In genomic region chr16:4789311-4789768, GRCm38 (mm10) we compare ENCODE assay signal across 8 mouse cellular contexts. TPM values are rescaled to one million over a fixed set of nuclear protein-coding genes. Genes with fewer than 3 reads are reported as not detected.
DNase-seq lines count a peak whose midpoint lies in the region; ATAC-seq and TF ChIP-seq lines count a peak whose summit lies in the region.

No protein-coding gene starts in this region.

- TF ChIP-seq CTCF in gastrocnemius, adult 2 months (IDR thresholded peaks at IDR 0.05) = no peak
- TF ChIP-seq CTCF in thymus, adult 2 months (IDR thresholded peaks at IDR 0.05; ENCODE audit: borderline replicate concordance, control insufficient read depth, extremely low read depth, insufficient read depth, low read length, poor library complexity) = no peak

- DNase-seq in gastrocnemius, adult 2 months = peak; percentile 54
- no peak for DNase-seq in gastrocnemius, postnatal 14 days
- no peak for DNase-seq in thymus, adult 2 months
- DNase-seq in thymus, postnatal 25 days = no peak
- DNase-seq in forebrain, embryonic 11.5 days (ENCODE audit: low spot score) = no peak
- DNase-seq in limb, embryonic 10.5 days (ENCODE audit: low spot score) = no peak
- no peak for DNase-seq in frontal cortex, adult 2 months (ENCODE audit: extremely low spot score in 1 of 2, low spot score in 1 of 2)

- no peaks in the 10 kb centered on the region for H3K9me3 ChIP-seq in forebrain, embryonic 11.5 days (ENCODE audit: control insufficient read depth, low read length)
- H3K9me3 ChIP-seq in limb, embryonic 10.5 days (replicated peaks) = no peaks in the 10 kb centered on the region
- H3K9me3 ChIP-seq in neural tube, embryonic 12.5 days = no peaks in the 10 kb centered on the region

- no peak for TF ChIP-seq POLR2A in thymus, adult 2 months (IDR thresholded peaks at IDR 0.05; ENCODE audit: control insufficient read depth, extremely low read depth, insufficient read depth, low read length, poor library complexity)

- H3K4me3 ChIP-seq in gastrocnemius, adult 2 months = peak overlapping the region; percentile 80
- peak overlapping the region; percentile 92 for H3K4me3 ChIP-seq in thymus, adult 2 months (ENCODE audit: control insufficient read depth, insufficient read depth, low read length)
- H3K4me3 ChIP-seq in forebrain, embryonic 11.5 days (ENCODE audit: low read depth, low read length) = peak overlapping the region; percentile 57
- peak overlapping the region; percentile 73 for H3K4me3 ChIP-seq in limb, embryonic 10.5 days
- peak overlapping the region; percentile 66 for H3K4me3 ChIP-seq in neural tube, embryonic 12.5 days

- H3K27ac ChIP-seq in gastrocnemius, adult 2 months = peak overlapping the region; percentile 99
- no peak overlapping the region for H3K27ac ChIP-seq in thymus, adult 2 months (ENCODE audit: control insufficient read depth, insufficient read depth, low read length)
- no peak overlapping the region for H3K27ac ChIP-seq in forebrain, embryonic 11.5 days (ENCODE audit: low read depth, low read length)
- H3K27ac ChIP-seq in limb, embryonic 10.5 days = peak overlapping the region; percentile 97
- no peak overlapping the region for H3K27ac ChIP-seq in neural tube, embryonic 12.5 days

- intact Hi-C loops in gastrocnemius, adult 2 months (cut with DNase I) = no loop called here
- intact Hi-C loops in gastrocnemius, postnatal 14 days (cut with DNase I; ENCODE audit: low total_unique reads) = no loop called here

- H3K27me3 ChIP-seq in thymus, adult 2 months (ENCODE audit: control insufficient read depth, insufficient read depth, low read length) = no peaks in the 10 kb centered on the region
- no peaks in the 10 kb centered on the region for H3K27me3 ChIP-seq in forebrain, embryonic 11.5 days (ENCODE audit: control insufficient read depth, insufficient read depth, low read length)
- no peaks in the 10 kb centered on the region for H3K27me3 ChIP-seq in limb, embryonic 10.5 days (ENCODE audit: low read depth, poor library complexity, severe bottlenecking)
- H3K27me3 ChIP-seq in neural tube, embryonic 12.5 days (replicated peaks) = no peaks in the 10 kb centered on the region

- peaks cover 3% of the 10 kb centered on the region for H3K4me1 ChIP-seq in thymus, adult 2 months (replicated peaks; ENCODE audit: control insufficient read depth, insufficient read depth, low read length)
- no peaks in the 10 kb centered on the region; the same call in 1 of the 2 replicates for H3K4me1 ChIP-seq in forebrain, embryonic 11.5 days (replicated peaks; ENCODE audit: control insufficient read depth, insufficient read depth, low read length)
- peaks cover 23% of the 10 kb centered on the region for H3K4me1 ChIP-seq in limb, embryonic 10.5 days
- H3K4me1 ChIP-seq in neural tube, embryonic 12.5 days = peaks cover 31% of the 10 kb centered on the region

- H3K36me3 ChIP-seq in thymus, adult 2 months (ENCODE audit: control insufficient read depth, insufficient read depth, low read length) = no peaks in the 10 kb centered on the region
- no peaks in the 10 kb centered on the region for H3K36me3 ChIP-seq in forebrain, embryonic 11.5 days (ENCODE audit: control insufficient read depth, insufficient read depth, low read length)
- peaks cover 20% of the 10 kb centered on the region for H3K36me3 ChIP-seq in limb, embryonic 10.5 days
- no peaks in the 10 kb centered on the region for H3K36me3 ChIP-seq in neural tube, embryonic 12.5 days

- 2% methylated on average over 29 of the region's 29 CpGs for WGBS in thymus, adult 2 months
- WGBS in forebrain, embryonic 11.5 days = under 1% methylated on average over 29 of the region's 29 CpGs
- WGBS in limb, embryonic 10.5 days = under 1% methylated on average over 29 of the region's 29 CpGs
- WGBS in neural tube, embryonic 12.5 days = 0% methylated on average over 29 of the region's 29 CpGs

- peak overlapping the region; percentile 86 for H3K9ac ChIP-seq in forebrain, embryonic 11.5 days (ENCODE audit: low read length)
- peak overlapping the region; percentile 84 for H3K9ac ChIP-seq in neural tube, embryonic 12.5 days

- peak; percentile 64 for ATAC-seq in forebrain, embryonic 11.5 days (replicated peaks; ENCODE audit: low FRiP score)
- peak; percentile 57 for ATAC-seq in neural tube, embryonic 12.5 days (ENCODE audit: low FRiP score, low read depth)

- H3K4me2 ChIP-seq in forebrain, embryonic 11.5 days (ENCODE audit: low read depth, low read length, severe bottlenecking) = peak overlapping the region; percentile 87
- peak overlapping the region; percentile 78 for H3K4me2 ChIP-seq in neural tube, embryonic 12.5 days (replicated peaks)

RNA-seq across cellular contexts. Expression of gene Cdip1, which starts 0.8 kb away (rescaled TPM):
- 10 to 100 TPM; 69.3 to 82.9 TPM for total RNA-seq in gastrocnemius, adult 2 months (2021)
- 10 to 100 TPM; 61.9 to 62.7 TPM for total RNA-seq in gastrocnemius, postnatal 14 days (2021)
- 112 and 119 TPM in 2 replicates for polyA plus RNA-seq in thymus, adult 2 months (2012; rRNA removed)
- 107 and 109 TPM in 2 replicates for polyA plus RNA-seq in forebrain, embryonic 11.5 days (2014; fragmentation: Nextera tagmentation; extraction: Ambion mirVana)
- 112 TPM in 2 replicates for polyA plus RNA-seq in limb, embryonic 10.5 days (2016; fragmentation: Nextera tagmentation; extraction: Ambion mirVana)
- 97.0 and 102 TPM in 2 replicates for polyA plus RNA-seq in neural tube, embryonic 12.5 days (2016; fragmentation: Nextera tagmentation; extraction: Ambion mirVana)
- polyA plus RNA-seq in frontal cortex, adult 2 months (2012; rRNA removed) = 187 TPM in 2 replicates

RNA-seq across cellular contexts. Expression of gene 4930562C15Rik, which starts 45.9 kb away (rescaled TPM):
- not detected for total RNA-seq in gastrocnemius, adult 2 months (2021)
- not detected for total RNA-seq in gastrocnemius, postnatal 14 days (2021)
- polyA plus RNA-seq in thymus, adult 2 months (2012; rRNA removed) = 0.13 TPM in 1 of 2 replicates, not detected in the other
- 0.36 TPM in 1 of 2 replicates, not detected in the other for polyA plus RNA-seq in forebrain, embryonic 11.5 days (2014; fragmentation: Nextera tagmentation; extraction: Ambion mirVana)
- 0.40 and 0.71 TPM in 2 replicates for polyA plus RNA-seq in limb, embryonic 10.5 days (2016; fragmentation: Nextera tagmentation; extraction: Ambion mirVana)
- polyA plus RNA-seq in neural tube, embryonic 12.5 days (2016; fragmentation: Nextera tagmentation; extraction: Ambion mirVana) = 0.27 and 0.51 TPM in 2 replicates
- polyA plus RNA-seq in frontal cortex, adult 2 months (2012; rRNA removed) = 0.08 TPM in 1 of 2 replicates, not detected in the other

Comparison
In these comparisons a context has a peak if more than half of its experiments do, and no peak if none do; other contexts are left out.
1. H3K27ac ChIP-seq: peak in gastrocnemius, adult 2 months (single experiment) and limb, embryonic 10.5 days (single experiment); none in thymus, adult 2 months (single experiment), forebrain, embryonic 11.5 days (single experiment) and neural tube, embryonic 12.5 days (single experiment).
2. Peak in every context shown above with its lines, with median percentiles within 50 percentile points of each other: H3K4me3 ChIP-seq.